Mouse (Mus musculus): ENCODE results near the gene Hoxa5. TPM values are rescaled to one million over a fixed set of nuclear protein-coding genes. Genes with fewer than 3 reads are reported as not detected.

Gene Hoxa5
- polyA plus RNA-seq, 1 experiment = 1.6 TPM

GRCm38 (mm10) chr6:52162611-52163365, 41.6 kb downstream of the Hoxa5 start:
- Histone ChIP-seq H3K4me3 (no peak overlapping the region), H3K36me3 (ENCODE audit: control insufficient read depth, insufficient read depth) (peaks cover 10% of the 10 kb centered on the region), H3K4me2 (ENCODE audit: low read depth) (no peak overlapping the region), H3ac (ENCODE audit: control insufficient read depth, insufficient read length) (no peak overlapping the region), H3K27me3 (ENCODE audit: control insufficient read depth, insufficient read depth, insufficient read length) (no peaks in the 10 kb centered on the region), H3K79me2 (ENCODE audit: control insufficient read depth, insufficient read depth) (peaks cover 16% of the 10 kb centered on the region)
- no peak for TF ChIP-seq MAX (IDR thresholded peaks at IDR 0.05; ENCODE audit: low read depth)
- no peak for TF ChIP-seq MYOD1 (IDR thresholded peaks at IDR 0.05; ENCODE audit: control insufficient read depth in 1 of 3, insufficient read length in 2 of 3, low read depth in 2 of 3)
- no peak for TF ChIP-seq TCF12 (IDR thresholded peaks at IDR 0.05; ENCODE audit: insufficient read depth, poor library complexity, severe bottlenecking)
- TF ChIP-seq MYOG (IDR thresholded peaks at IDR 0.05; ENCODE audit: control insufficient read depth in 1 of 3, insufficient read depth in 1 of 3, insufficient read length in 2 of 3, low read depth in 2 of 3) = no peak
- no peak for TF ChIP-seq USF1 (IDR thresholded peaks at IDR 0.05; ENCODE audit: low read depth)
- TF ChIP-seq REST (IDR thresholded peaks at IDR 0.05; ENCODE audit: insufficient read depth, insufficient read length) = no peak
- TF ChIP-seq POLR2A (IDR thresholded peaks at IDR 0.05; ENCODE audit: insufficient read length, low read depth) = no peak
- no peak for TF ChIP-seq CEBPB (IDR thresholded peaks at IDR 0.05; ENCODE audit: insufficient read depth, poor library complexity, severe bottlenecking)
- TF ChIP-seq E2F4 (IDR thresholded peaks at IDR 0.05; ENCODE audit: insufficient read depth) = no peak
- no peak for TF ChIP-seq POLR2AphosphoS2 (IDR thresholded peaks at IDR 0.05; ENCODE audit: insufficient read length, low read depth)
- no peak for TF ChIP-seq TCF3 (IDR thresholded peaks at IDR 0.05; ENCODE audit: insufficient read length, low read depth)
- TF ChIP-seq SRF (IDR thresholded peaks at IDR 0.05; ENCODE audit: control insufficient read depth, insufficient read length, low read depth) = no peak

DNA sequence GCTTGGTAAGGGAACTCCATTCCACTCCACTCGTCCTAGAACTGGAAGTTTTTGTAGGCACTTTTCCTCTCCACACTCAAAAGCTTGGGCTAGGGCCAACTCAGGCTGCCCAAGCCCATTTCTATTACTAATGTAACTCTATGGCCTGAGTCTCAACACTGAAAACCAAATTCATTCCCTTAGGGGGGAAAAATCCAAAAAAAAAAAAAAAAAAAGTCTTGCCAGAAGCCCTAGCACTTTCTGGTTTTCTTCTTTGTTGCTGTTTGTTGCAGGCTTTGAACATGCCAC, 42.4 kb downstream of the Hoxa5 start:
- peaks cover 16% of the 10 kb centered on the region for H3K79me2 ChIP-seq (ENCODE audit: control insufficient read depth, insufficient read depth)
- no peak for TF ChIP-seq POLR2AphosphoS2 (IDR thresholded peaks at IDR 0.05; ENCODE audit: insufficient read length, low read depth)
- TF ChIP-seq SRF (IDR thresholded peaks at IDR 0.05; ENCODE audit: control insufficient read depth, insufficient read length, low read depth) = no peak
- TF ChIP-seq TCF12 (IDR thresholded peaks at IDR 0.05; ENCODE audit: insufficient read depth, poor library complexity, severe bottlenecking) = no peak
- no peak for TF ChIP-seq CEBPB (IDR thresholded peaks at IDR 0.05; ENCODE audit: insufficient read depth, poor library complexity, severe bottlenecking)
- no peak for TF ChIP-seq REST (IDR thresholded peaks at IDR 0.05; ENCODE audit: insufficient read depth, insufficient read length)
- TF ChIP-seq USF1 (IDR thresholded peaks at IDR 0.05; ENCODE audit: low read depth) = no peak
- TF ChIP-seq TCF3 (IDR thresholded peaks at IDR 0.05; ENCODE audit: insufficient read length, low read depth) = no peak
- no peak for TF ChIP-seq POLR2A (IDR thresholded peaks at IDR 0.05; ENCODE audit: insufficient read length, low read depth)
- TF ChIP-seq MYOD1 (IDR thresholded peaks at IDR 0.05; ENCODE audit: control insufficient read depth in 1 of 3, insufficient read length in 2 of 3, low read depth in 2 of 3) = no peak
- TF ChIP-seq MAX (IDR thresholded peaks at IDR 0.05; ENCODE audit: low read depth) = no peak
- no peak for TF ChIP-seq MYOG (IDR thresholded peaks at IDR 0.05; ENCODE audit: control insufficient read depth in 1 of 3, insufficient read depth in 1 of 3, insufficient read length in 2 of 3, low read depth in 2 of 3)
- no peak for TF ChIP-seq E2F4 (IDR thresholded peaks at IDR 0.05; ENCODE audit: insufficient read depth)
- H3K4me3 ChIP-seq = no peak overlapping the region
- H3K4me2 ChIP-seq (ENCODE audit: low read depth) = no peak overlapping the region
- no peaks in the 10 kb centered on the region for H3K27me3 ChIP-seq (ENCODE audit: control insufficient read depth, insufficient read depth, insufficient read length)
- H3ac ChIP-seq (ENCODE audit: control insufficient read depth, insufficient read length) = no peak overlapping the region
- peaks cover 10% of the 10 kb centered on the region for H3K36me3 ChIP-seq (ENCODE audit: control insufficient read depth, insufficient read depth)

DNA sequence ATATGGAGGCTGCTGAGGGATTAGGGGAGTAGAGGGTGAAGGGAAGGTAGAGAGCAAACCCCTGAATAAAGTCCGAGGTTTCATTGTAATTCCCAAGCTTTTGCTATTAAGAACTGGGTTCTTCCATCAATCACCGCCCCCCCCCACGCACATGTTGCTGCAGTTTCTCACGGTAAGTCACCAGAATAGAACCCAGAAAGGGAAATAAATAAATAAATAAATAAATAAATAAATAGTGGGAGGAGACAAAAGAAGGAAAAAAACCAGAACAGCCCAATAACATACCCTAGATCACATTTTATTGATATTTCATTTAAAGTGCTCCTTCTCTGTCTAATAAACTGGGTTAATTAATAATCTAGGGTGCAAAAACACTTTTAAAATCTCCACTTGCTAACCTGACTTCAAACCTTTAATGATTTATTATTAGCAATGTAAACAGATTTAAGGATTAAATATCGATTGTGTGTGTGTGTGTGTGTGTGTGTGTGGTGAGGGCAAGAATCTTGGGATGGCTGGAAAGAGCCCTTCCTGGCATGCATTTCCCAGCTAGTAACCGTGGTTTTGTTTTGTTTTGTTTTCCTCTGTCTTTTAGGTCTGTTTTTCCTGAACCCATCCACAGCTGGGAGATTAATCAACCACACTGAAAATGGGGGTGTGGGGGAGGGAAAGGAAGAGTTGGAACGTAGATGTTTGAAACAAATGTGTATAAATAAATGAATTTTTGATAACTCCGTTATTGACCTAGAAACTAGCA, 42.9 kb downstream of the Hoxa5 start:
- Histone ChIP-seq H3ac (ENCODE audit: control insufficient read depth, insufficient read length) (no peak overlapping the region), H3K27me3 (ENCODE audit: control insufficient read depth, insufficient read depth, insufficient read length) (no peaks in the 10 kb centered on the region), H3K79me2 (ENCODE audit: control insufficient read depth, insufficient read depth) (peaks cover 16% of the 10 kb centered on the region), H3K4me3 (peak overlapping the region; percentile 86), H3K36me3 (ENCODE audit: control insufficient read depth, insufficient read depth) (peaks cover 10% of the 10 kb centered on the region), H3K4me2 (ENCODE audit: low read depth) (peak overlapping the region; percentile 98)
- TF ChIP-seq POLR2A (IDR thresholded peaks at IDR 0.05; ENCODE audit: insufficient read length, low read depth) (no peak), POLR2AphosphoS2 (IDR thresholded peaks at IDR 0.05; ENCODE audit: insufficient read length, low read depth) (no peak), SRF (IDR thresholded peaks at IDR 0.05; ENCODE audit: control insufficient read depth, insufficient read length, low read depth) (no peak), REST (IDR thresholded peaks at IDR 0.05; ENCODE audit: insufficient read depth, insufficient read length) (no peak), E2F4 (IDR thresholded peaks at IDR 0.05; ENCODE audit: insufficient read depth) (no peak), USF1 (IDR thresholded peaks at IDR 0.05; ENCODE audit: low read depth) (no peak), TCF3 (IDR thresholded peaks at IDR 0.05; ENCODE audit: insufficient read length, low read depth) (no peak), MYOG (IDR thresholded peaks at IDR 0.05; ENCODE audit: control insufficient read depth in 1 of 3, insufficient read depth in 1 of 3, insufficient read length in 2 of 3, low read depth in 2 of 3) (no peak), CEBPB (IDR thresholded peaks at IDR 0.05; ENCODE audit: insufficient read depth, poor library complexity, severe bottlenecking) (no peak), TCF12 (IDR thresholded peaks at IDR 0.05; ENCODE audit: insufficient read depth, poor library complexity, severe bottlenecking) (no peak), MYOD1 (IDR thresholded peaks at IDR 0.05; ENCODE audit: control insufficient read depth in 1 of 3, insufficient read length in 2 of 3, low read depth in 2 of 3) (no peak), MAX (IDR thresholded peaks at IDR 0.05; ENCODE audit: low read depth) (no peak)

DNA sequence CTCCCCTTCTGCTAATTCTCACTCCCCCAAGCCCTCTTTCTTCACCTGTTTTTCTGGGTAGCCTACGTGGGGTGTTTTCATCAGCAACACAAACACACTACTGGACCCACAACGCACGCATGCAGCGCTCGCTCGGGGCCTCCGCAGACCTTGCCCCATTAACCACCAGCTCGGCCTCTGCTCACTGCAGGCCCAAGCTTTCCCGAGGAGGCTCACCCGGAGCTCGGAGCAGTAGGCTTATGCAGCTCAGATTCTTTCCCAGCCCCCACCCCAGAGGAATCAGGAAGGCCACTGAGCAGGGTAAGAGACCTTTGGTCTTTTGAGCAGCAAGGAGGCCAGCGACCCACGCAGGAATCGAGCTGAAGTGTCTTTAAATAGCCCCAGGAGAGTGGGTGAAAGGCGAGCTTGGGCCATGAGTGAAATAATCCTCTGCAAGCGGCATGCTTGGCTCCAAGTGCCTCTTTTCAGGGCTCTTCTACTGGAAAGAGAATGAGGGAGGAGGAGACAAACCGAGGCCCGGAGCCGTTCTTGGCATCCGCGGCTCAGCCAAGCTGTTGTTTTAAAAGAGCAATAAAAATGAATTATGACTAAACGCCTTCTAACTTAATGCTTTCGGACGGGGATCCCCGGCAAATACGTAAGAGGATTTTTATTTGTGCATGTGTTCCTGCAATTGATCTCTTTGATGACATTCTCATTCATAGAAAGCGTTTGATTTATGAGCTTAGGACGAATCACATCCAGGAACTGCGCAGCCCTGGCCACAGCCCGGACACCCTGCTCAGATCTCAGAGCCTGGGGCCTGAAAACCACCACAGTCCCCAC, 43.7 kb downstream of the Hoxa5 start:
- Histone ChIP-seq H3ac (ENCODE audit: control insufficient read depth, insufficient read length) (peak overlapping the region; percentile 56), H3K36me3 (ENCODE audit: control insufficient read depth, insufficient read depth) (peaks cover 10% of the 10 kb centered on the region), H3K4me2 (ENCODE audit: low read depth) (peak overlapping the region; percentile 98), H3K79me2 (ENCODE audit: control insufficient read depth, insufficient read depth) (peaks cover 16% of the 10 kb centered on the region), H3K27me3 (ENCODE audit: control insufficient read depth, insufficient read depth, insufficient read length) (no peaks in the 10 kb centered on the region), H3K4me3 (peak overlapping the region; percentile 86)
- no peak for TF ChIP-seq TCF12 (IDR thresholded peaks at IDR 0.05; ENCODE audit: insufficient read depth, poor library complexity, severe bottlenecking)
- no peak for TF ChIP-seq MYOG (IDR thresholded peaks at IDR 0.05; ENCODE audit: control insufficient read depth in 1 of 3, insufficient read depth in 1 of 3, insufficient read length in 2 of 3, low read depth in 2 of 3)
- no peak for TF ChIP-seq TCF3 (IDR thresholded peaks at IDR 0.05; ENCODE audit: insufficient read length, low read depth)
- TF ChIP-seq CEBPB (IDR thresholded peaks at IDR 0.05; ENCODE audit: insufficient read depth, poor library complexity, severe bottlenecking) = 0 out of 2 replicates have a peak, but pooled peaks have one; percentile 3
